Mouse (Mus musculus) right cerebral cortex, adult 2 months (tissue): Measurements from ENCODE around the gene Mt2.

Source experiments
- DNase-seq, 2 experiments: peaks; one replicate each; pipeline ENCODE4 v3.0.0; 2021 to 2022; ENCODE audit warnings: low spot score in 2 of 2

The Mt2 gene

GRCm38 (mm10) chr8:94199202-94199869 lies 26.9 kb downstream of the Mt2 start:
- peak; percentile 77 to 83 for DNase-seq

GRCm38 (mm10) chr8:94204043-94204442 lies 31.6 kb downstream of the Mt2 start:
- no peak for DNase-seq

- peak in 1 of 2 experiments; percentile 66 for DNase-seq
Measured at GRCm38 (mm10) chr8:94205736-94206135, 33.3 kb downstream of the Mt2 start.

GRCm38 (mm10) chr8:94206256-94206655 lies 33.8 kb downstream of the Mt2 start:
- DNase-seq = no peak

- no peak for DNase-seq
Measured at GRCm38 (mm10) chr8:94207491-94207890, 35.0 kb downstream of the Mt2 start.

GRCm38 (mm10) chr8:94209639-94210038 lies 37.2 kb downstream of the Mt2 start:
- peak; percentile 70 to 71 for DNase-seq

- DNase-seq = no peak
Measured at GRCm38 (mm10) chr8:94210225-94210624, 37.8 kb downstream of the Mt2 start.

- DNase-seq = peak in 1 of 2 experiments; percentile 25
Measured at GRCm38 (mm10) chr8:94213819-94214218, 41.4 kb downstream of the Mt2 start.

GRCm38 (mm10) chr8:94214252-94215173 lies 42.0 kb downstream of the Mt2 start, which contains the start of gene Nup93:
TSS of gene Nup93 (plus strand) at chr8:94214564.
- DNase-seq = peak; percentile 98 to 99
